Mouse (Mus musculus) adrenal gland, postnatal 36 days (tissue): ENCODE measurements around the gene Tbpl1. TPM values are rescaled to one million over a fixed set of nuclear protein-coding genes. Genes with fewer than 3 reads are reported as not detected.
A peak's percentile ranks its signal among the peaks of the same experiment; 100 is the strongest.

Experiments used
- DNase-seq, 2 experiments: peaks; one replicate each; pipeline ENCODE4 v3.0.0; 2021; ENCODE audit warnings: mixed read lengths in 1 of 2
- total RNA-seq, 2 experiments: library from RNA; stranded (reverse); gene quantifications; 2 replicates each; pipeline ENCODE4 v1.2.3; 2021

The Tbpl1 gene
- total RNA-seq, 2 experiments from 2014 or later, result 31.0 to 34.6 TPM

GRCm38 (mm10) chr10:22710173-22710777 lies 21.5 kb downstream of the Tbpl1 start:
- DNase-seq, result no peak

GRCm38 (mm10) chr10:22708190-22708843 lies 23.4 kb downstream of the Tbpl1 start:
- no peak for DNase-seq

DNA sequence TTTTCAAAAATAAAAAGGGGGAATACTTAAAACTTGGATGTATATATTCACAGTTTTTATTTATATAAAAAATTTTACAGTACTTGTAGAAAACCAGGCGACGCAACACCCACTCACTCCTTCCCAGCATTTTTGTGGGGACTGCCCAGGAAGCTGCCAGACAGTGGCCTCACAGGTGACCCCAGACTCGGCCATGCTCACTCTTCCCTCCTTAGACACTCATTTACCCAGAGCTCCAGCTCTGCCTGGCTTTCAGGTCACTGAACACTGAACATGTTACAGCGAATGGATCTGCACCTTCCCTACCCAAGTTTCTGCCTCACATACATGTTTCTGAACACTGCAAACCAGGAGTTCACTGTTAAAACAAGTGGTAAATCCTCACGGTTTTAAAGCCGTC lies 27.9 kb downstream of the Tbpl1 start:
- no peak for DNase-seq

DNA sequence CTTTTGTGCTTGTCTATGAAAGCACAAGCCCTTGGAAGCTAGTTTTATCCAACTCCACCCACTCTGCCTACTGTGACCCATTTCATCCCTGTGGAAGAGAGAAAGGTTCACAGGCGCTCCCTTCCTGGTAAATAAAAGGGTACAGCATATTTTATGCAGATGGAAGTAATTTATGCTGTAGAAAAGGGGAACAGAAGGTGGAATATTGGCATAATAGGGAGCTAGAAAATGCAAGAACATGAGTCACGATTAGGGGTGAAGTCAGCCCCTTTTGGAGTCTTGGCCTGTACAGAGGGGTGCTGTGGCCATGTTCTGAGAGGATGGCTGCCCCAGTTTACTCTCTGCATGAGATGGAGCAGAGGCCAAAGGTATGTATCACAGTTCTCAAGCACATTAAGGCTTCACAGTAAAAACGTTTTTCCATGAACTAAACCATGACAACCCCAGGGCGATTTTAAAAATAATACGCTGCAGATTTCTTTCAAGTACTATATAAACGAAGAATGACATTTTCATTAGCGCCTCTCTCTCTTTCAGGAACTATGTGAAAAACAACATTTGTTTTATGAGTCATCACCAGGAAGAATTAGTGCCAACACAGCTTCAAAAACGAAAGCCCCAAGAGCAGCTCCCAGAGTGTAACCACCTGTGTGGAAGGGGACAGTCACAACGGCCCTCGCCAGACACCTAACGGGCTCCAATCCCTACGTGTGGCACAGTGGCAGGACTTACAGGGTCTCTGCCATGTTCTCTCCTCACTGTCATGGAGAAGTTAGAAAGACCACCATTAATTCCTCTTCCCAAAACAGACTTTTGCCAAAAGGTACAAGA lies 30.0 kb downstream of the Tbpl1 start:
- no peak for DNase-seq

DNA sequence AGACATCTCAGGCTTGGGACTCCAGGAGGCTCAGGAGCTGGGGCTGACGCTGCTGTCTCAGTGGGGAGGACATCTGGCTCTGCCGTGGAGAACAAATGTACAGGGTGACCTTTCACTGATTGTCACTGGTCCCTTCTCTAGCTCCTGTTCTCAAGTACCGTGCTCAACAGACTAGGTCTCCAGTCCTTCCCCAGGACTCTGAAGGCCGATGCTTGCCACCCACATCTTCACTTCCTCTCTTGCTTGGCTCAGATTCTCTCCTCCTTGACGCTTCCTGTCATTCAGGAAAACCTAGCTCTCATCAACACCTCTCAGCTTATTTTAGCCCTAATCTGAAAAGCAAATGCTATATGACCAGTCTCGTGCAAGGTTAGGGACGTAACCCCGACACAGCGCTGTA lies 31.0 kb downstream of the Tbpl1 start:
- no peak for DNase-seq

- DNase-seq, result no peak
Measured at GRCm38 (mm10) chr10:22699487-22700335, 32.0 kb downstream of the Tbpl1 start.

- DNase-seq, result no peak
Measured at GRCm38 (mm10) chr10:22698158-22698953, 33.4 kb downstream of the Tbpl1 start.

DNA sequence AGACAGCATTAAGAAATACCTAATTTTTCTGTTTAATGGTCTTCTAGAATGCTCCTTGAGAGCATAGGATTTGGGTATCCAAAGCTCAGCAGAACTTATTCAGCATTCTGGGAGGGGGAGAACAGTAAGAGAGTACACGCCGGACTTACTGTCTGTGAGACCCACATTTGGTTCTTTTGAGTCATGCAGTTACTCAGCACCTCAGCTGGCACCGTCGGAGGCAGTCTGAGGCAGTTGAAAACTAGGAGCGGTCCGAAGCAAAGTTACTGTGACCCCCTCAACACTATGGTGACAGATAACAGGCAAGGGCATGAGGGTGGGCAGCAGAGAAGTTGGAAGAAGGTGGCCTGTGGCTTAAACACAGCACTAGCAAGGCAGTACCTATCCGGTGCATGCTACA lies 34.9 kb downstream of the Tbpl1 start:
- DNase-seq, result no peak

GRCm38 (mm10) chr10:22696236-22696635 lies 35.5 kb downstream of the Tbpl1 start:
- DNase-seq, result no peak

GRCm38 (mm10) chr10:22675848-22676630 lies 55.7 kb downstream of the Tbpl1 start:
- no peak for DNase-seq

DNA sequence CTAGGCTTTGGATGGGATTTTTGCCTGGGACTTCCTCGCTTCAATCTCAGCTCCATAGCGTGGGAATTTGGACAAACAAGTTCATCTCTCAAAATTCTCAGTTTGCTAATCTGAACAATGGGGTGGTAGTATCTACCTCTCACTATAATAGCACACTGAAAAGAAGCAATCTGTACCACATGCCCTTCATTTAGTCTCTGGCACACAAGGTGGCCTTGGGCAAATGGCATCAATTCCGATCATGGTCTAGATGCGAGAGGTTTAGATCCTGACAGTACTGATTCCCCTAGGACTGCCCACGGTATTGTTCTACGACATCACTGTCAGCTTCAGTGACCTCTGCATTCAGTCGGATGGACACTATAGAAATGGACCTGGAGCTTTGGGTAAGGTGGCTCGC lies 57.6 kb downstream of the Tbpl1 start:
- DNase-seq, result no peak

DNA sequence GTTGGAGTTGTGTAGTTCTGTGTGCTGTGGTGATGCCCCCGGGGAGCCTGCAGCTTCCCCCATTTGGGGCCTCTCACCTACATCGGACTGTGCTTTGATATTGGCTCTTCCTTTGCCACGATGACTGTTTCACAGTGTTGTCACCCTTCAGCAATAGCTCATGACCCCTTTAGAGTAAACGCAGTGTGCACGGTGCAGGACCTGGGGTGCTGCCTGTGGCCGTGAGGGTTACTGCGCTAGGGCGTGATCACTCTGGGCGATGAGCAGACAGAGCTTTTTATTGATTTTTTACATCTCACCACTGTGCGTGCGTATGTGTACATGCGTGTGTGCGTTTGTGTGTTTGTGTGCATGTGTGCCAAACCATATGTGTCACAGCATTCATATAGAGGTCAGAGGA lies 63.2 kb downstream of the Tbpl1 start:
- no peak for DNase-seq

- no peak for DNase-seq
Measured at GRCm38 (mm10) chr10:22660286-22661000, 71.3 kb downstream of the Tbpl1 start.

- no peak for DNase-seq
Measured at GRCm38 (mm10) chr10:22659386-22659725, 72.4 kb downstream of the Tbpl1 start.

- peak in 1 of 2 experiments; percentile 50 for DNase-seq
Measured at GRCm38 (mm10) chr10:22658534-22659385, 73.0 kb downstream of the Tbpl1 start.
